Mouse (Mus musculus) CH12.LX (cell line): ENCODE measurements around the gene Rbms2. TPM values are rescaled to one million over a fixed set of nuclear protein-coding genes. Genes with fewer than 3 reads are reported as not detected.

Experiments
- DNase-seq: peaks from one replicate; pipeline ENCODE4 v3.0.0-alpha.2; 2013; ENCODE audit errors: extremely low read depth
- H3K27ac ChIP-seq: 2 replicates; pipeline ENCODE4 v1.5.1; 2012; ENCODE audit warnings: low read depth, mild to moderate bottlenecking, control low read depth, moderate library complexity; ENCODE audit not compliant: insufficient read depth
- H3K27me3 ChIP-seq: replicated peaks from 2 replicates; pipeline ENCODE3; 2012; ENCODE audit warnings: inconsistent platforms
- H3K36me3 ChIP-seq, 2 experiments: replicated peaks in 1 of 2; 2 replicates each; pipeline versions ENCODE3 to v1.6.1; 2012; ENCODE audit warnings: inconsistent platforms in 1 of 2, low read length in 1 of 2, mild to moderate bottlenecking in 1 of 2, mixed read lengths in 1 of 2, moderate library complexity in 1 of 2; ENCODE audit not compliant: control insufficient read depth in 1 of 2, insufficient read depth in 1 of 2
- H3K4me1 ChIP-seq, 2 experiments: 2 replicates each; pipeline ENCODE4 v1.6.1; 2012; ENCODE audit warnings: inconsistent platforms in 1 of 2, moderate library complexity in 1 of 2; ENCODE audit not compliant: insufficient read depth in 2 of 2, control insufficient read depth in 1 of 2
- H3K4me2 ChIP-seq: 2 replicates; pipeline ENCODE4 v1.6.1; 2012; ENCODE audit warnings: low read depth, mild to moderate bottlenecking, control low read depth; ENCODE audit not compliant: poor library complexity, insufficient read depth, severe bottlenecking
- H3K4me3 ChIP-seq, 3 experiments: fragments of 150-350 bp in 1 of 3; sonication (generic) in 1 of 3; replicated peaks in 1 of 3; 2 replicates each; pipeline versions ENCODE3 to v1.5.1; 2011 to 2012; ENCODE audit warnings: low read depth in 2 of 3, low read length in 2 of 3, mild to moderate bottlenecking in 2 of 3, moderate library complexity in 2 of 3, control low read depth in 1 of 3, improper control_type of control experiment in 1 of 3, inconsistent platforms in 1 of 3, mixed read lengths in 1 of 3; ENCODE audit not compliant: poor library complexity in 1 of 3
- H3K79me2 ChIP-seq: replicated peaks from 2 replicates; pipeline ENCODE4 v1.6.1; 2012; ENCODE audit warnings: mild to moderate bottlenecking, moderate library complexity; ENCODE audit not compliant: control insufficient read depth, poor library complexity, insufficient read depth, severe bottlenecking; ENCODE audit errors: extremely low read depth
- H3K9ac ChIP-seq: 2 replicates; pipeline ENCODE4 v1.6.1; 2012; ENCODE audit warnings: low read depth, mild to moderate bottlenecking, control low read depth, moderate library complexity; ENCODE audit not compliant: insufficient read depth
- H3K9me3 ChIP-seq: replicated peaks from 2 replicates; pipeline ENCODE3; 2012; ENCODE audit warnings: low read length, inconsistent platforms, mixed read lengths
- CHD2 ChIP-seq: IDR thresholded peaks from 2 replicates; pipeline ENCODE4 v1.6.1; 2011; ENCODE audit warnings: low read length, improper control_type of control experiment
- CTCF ChIP-seq, 2 experiments: IDR thresholded peaks in 1 of 2; conservative IDR thresholded peaks in 1 of 2; 2 replicates each; pipeline ENCODE4 v1.5.1; 2011 to 2012; ENCODE audit warnings: low read depth in 2 of 2, low read length in 2 of 2, improper control_type of control experiment in 1 of 2, inconsistent platforms in 1 of 2, mild to moderate bottlenecking in 1 of 2, moderate library complexity in 1 of 2
- EP300 ChIP-seq: IDR thresholded peaks from 2 replicates; pipeline ENCODE4 v1.6.1; 2011; ENCODE audit warnings: low read length, improper control_type of control experiment
- ETS1 ChIP-seq: conservative IDR thresholded peaks from 2 replicates; pipeline ENCODE4 v1.6.1; 2012; ENCODE audit warnings: low read depth, mild to moderate bottlenecking, inconsistent platforms, low read length, improper control_type of control experiment, moderate library complexity
- HCFC1 ChIP-seq: IDR thresholded peaks from 2 replicates; pipeline ENCODE4 v1.6.1; 2012; ENCODE audit warnings: low read depth, mild to moderate bottlenecking, inconsistent platforms, low read length, improper control_type of control experiment
- IRF4 ChIP-seq: IDR thresholded peaks from 2 replicates; pipeline ENCODE4 v1.6.1; 2014; ENCODE audit warnings: low read depth, mild to moderate bottlenecking, inconsistent platforms, low read length, improper control_type of control experiment
- JUN ChIP-seq: IDR thresholded peaks from 2 replicates; pipeline ENCODE4 v1.6.1; 2011; ENCODE audit warnings: low read depth, mild to moderate bottlenecking, low read length, improper control_type of control experiment, moderate library complexity; ENCODE audit not compliant: insufficient read depth
- JUND ChIP-seq: conservative IDR thresholded peaks from 2 replicates; pipeline ENCODE4 v1.6.1; 2011; ENCODE audit warnings: low read depth, low read length, improper control_type of control experiment
- KAT2A ChIP-seq: IDR thresholded peaks from 2 replicates; pipeline ENCODE4 v1.6.1; 2012; ENCODE audit warnings: low read length, improper control_type of control experiment, inconsistent platforms; ENCODE audit not compliant: insufficient replicate concordance
- MAFK ChIP-seq: IDR thresholded peaks from 2 replicates; pipeline ENCODE4 v1.6.1; 2011; ENCODE audit warnings: low read length, improper control_type of control experiment; ENCODE audit not compliant: insufficient replicate concordance
- MAX ChIP-seq: IDR thresholded peaks from 2 replicates; pipeline ENCODE4 v1.6.1; 2011; ENCODE audit warnings: low read length, improper control_type of control experiment
- MAZ ChIP-seq: IDR thresholded peaks from 2 replicates; pipeline ENCODE4 v1.6.1; 2012; ENCODE audit warnings: low read depth, mild to moderate bottlenecking, inconsistent platforms, low read length, improper control_type of control experiment, moderate library complexity
- MEF2A ChIP-seq: IDR thresholded peaks from 2 replicates; pipeline ENCODE4 v1.6.1; 2014; ENCODE audit warnings: low read depth, mild to moderate bottlenecking, inconsistent platforms, low read length, improper control_type of control experiment, borderline replicate concordance
- MXI1 ChIP-seq: IDR thresholded peaks from 2 replicates; pipeline ENCODE4 v1.6.1; 2011; ENCODE audit warnings: mild to moderate bottlenecking, low read depth, low read length, improper control_type of control experiment
- MYC ChIP-seq: IDR thresholded peaks from 2 replicates; pipeline ENCODE4 v1.6.1; 2011; ENCODE audit warnings: low read depth, mild to moderate bottlenecking, improper control_type of control experiment, low read length
- NELFE ChIP-seq: IDR thresholded peaks from 2 replicates; pipeline ENCODE4 v1.6.1; 2011; ENCODE audit warnings: low read depth, low read length, improper control_type of control experiment
- NRF1 ChIP-seq: IDR thresholded peaks from 2 replicates; pipeline ENCODE4 v1.6.1; 2014; ENCODE audit warnings: low read depth, mild to moderate bottlenecking, inconsistent platforms, low read length, improper control_type of control experiment, moderate library complexity
- PAX5 ChIP-seq: IDR thresholded peaks from 2 replicates; pipeline ENCODE4 v1.6.1; 2012; ENCODE audit warnings: low read length, inconsistent platforms, mixed read lengths
- RCOR1 ChIP-seq: conservative IDR thresholded peaks from 2 replicates; pipeline ENCODE4 v1.6.1; 2012; ENCODE audit warnings: low read depth, mild to moderate bottlenecking, inconsistent platforms, low read length, improper control_type of control experiment
- SIN3A ChIP-seq: IDR thresholded peaks from 2 replicates; pipeline ENCODE4 v1.6.1; 2012; ENCODE audit warnings: low read length, improper control_type of control experiment, inconsistent platforms
- SMC3 ChIP-seq: IDR thresholded peaks from 2 replicates; pipeline ENCODE4 v1.6.1; 2011; ENCODE audit warnings: low read depth, low read length, improper control_type of control experiment
- TCF12 ChIP-seq: IDR thresholded peaks from 2 replicates; pipeline ENCODE4 v1.6.1; 2014; ENCODE audit warnings: low read depth, mild to moderate bottlenecking, inconsistent platforms, low read length, improper control_type of control experiment
- USF2 ChIP-seq: conservative IDR thresholded peaks from 2 replicates; pipeline ENCODE4 v1.6.1; 2011; ENCODE audit warnings: low read depth, low read length, improper control_type of control experiment
- ZC3H11A ChIP-seq: IDR thresholded peaks from 2 replicates; pipeline ENCODE4 v1.6.1; 2012; ENCODE audit warnings: low read depth, mild to moderate bottlenecking, inconsistent platforms, low read length, improper control_type of control experiment
- ZKSCAN1 ChIP-seq: IDR thresholded peaks from 2 replicates; pipeline ENCODE4 v1.6.1; 2012; ENCODE audit warnings: low read depth, inconsistent platforms, low read length, improper control_type of control experiment, borderline replicate concordance
- ZNF384 ChIP-seq: IDR thresholded peaks from 2 replicates; pipeline ENCODE4 v1.6.1; 2012; ENCODE audit warnings: low read depth, low read length, improper control_type of control experiment, inconsistent platforms
- dilution Hi-C: fragments of 300-500 bp; cut with MboI; formaldehyde crosslinking; loops from 2 replicates; pipeline ENCODE4 v1.14.3; 2020; ENCODE audit warnings: low sequenced_read_pairs; ENCODE audit not compliant: extremely low pct_unique_long_range_greater_than_20kb, extremely low pct_ligation_motif_present
- in situ Hi-C: fragments of 300-500 bp; cut with MboI; formaldehyde crosslinking; loops from 3 replicates; pipeline ENCODE4 v1.14.3; 2019; ENCODE audit warnings: low sequenced_read_pairs, low pct_ligation_motif_present, low pct_unique_long_range_greater_than_20kb, mixed read lengths
- polyA plus RNA-seq: library from polyadenylated mRNA; unstranded; fragments of >175 nt; gene quantifications from 2 replicates; pipeline ENCODE4 v1.2.1, GENCODE M21; 2012; ENCODE audit warnings: low read depth; ENCODE audit not compliant: insufficient read length
- total RNA-seq, 2 experiments: library from RNA; depleted of rRNA; stranded (reverse); fragments of 300-350 nt in 1 of 2; fragments of >200 nt in 1 of 2; gene quantifications; 2 replicates each; pipeline ENCODE4 v1.2.3; 2012 to 2014

The Rbms2 gene
- total and polyA plus RNA-seq, 3 experiments = 9.1 to 36.6 (median 9.8) TPM

GRCm38 (mm10) chr10:128143659-128144058 is 36.4 kb downstream of the Rbms2 start:
- Histone ChIP-seq H3K79me2 (no peaks in the 10 kb centered on the region), H3K4me3 (no peak overlapping the region), H3K27me3 (no peaks in the 10 kb centered on the region), H3K27ac (no peak overlapping the region), H3K4me1 (peaks cover 0 to under 1% of the 10 kb centered on the region in 2 experiments; a peak in 2 of 4 replicates), H3K9me3 (no peaks in the 10 kb centered on the region)
- in situ Hi-C loops = loop anchor here (10.0 kb wide), 1 partner anchor 49 kb away; the partner anchor contains the start of gene Baz2a
- no peak for TF ChIP-seq ETS1
- no peak for TF ChIP-seq CHD2
- TF ChIP-seq TCF12 = no peak
- TF ChIP-seq CTCF (conservative IDR thresholded peaks at IDR 0.05 in 1 of 2, IDR thresholded peaks at IDR 0.05 in 1 of 2; ENCODE audit: low read depth in 2 of 2, low read length in 2 of 2) = no peak
- no peak for TF ChIP-seq PAX5
- no peak for TF ChIP-seq EP300
- no peak for TF ChIP-seq MXI1
- TF ChIP-seq HCFC1 = no peak
- no peak for TF ChIP-seq USF2
- TF ChIP-seq JUN = no peak
- no peak for TF ChIP-seq RCOR1
- TF ChIP-seq JUND = no peak
- no peak for TF ChIP-seq ZNF384
- TF ChIP-seq NELFE = no peak
- TF ChIP-seq, all 38 proteins: peak for 0
- Histone ChIP-seq H3K4me2 (no peak overlapping the region), H3K36me3 (peaks cover 21 to 70% of the 10 kb centered on the region in 2 experiments), H3K9ac (no peak overlapping the region)
- DNase-seq = no peak
- dilution Hi-C loops = no loop called here

- H3K9me3 ChIP-seq = no peaks in the 10 kb centered on the region
- no peaks in the 10 kb centered on the region for H3K79me2 ChIP-seq
- H3K36me3 ChIP-seq = peaks cover 29 to 78% of the 10 kb centered on the region in 2 experiments
- H3K27ac ChIP-seq = no peak overlapping the region
- H3K4me1 ChIP-seq = no peaks in the 10 kb centered on the region
- TF ChIP-seq PAX5 (no peak), MAFK (no peak), SIN3A (no peak), IRF4 (no peak), CTCF (conservative IDR thresholded peaks at IDR 0.05 in 1 of 2, IDR thresholded peaks at IDR 0.05 in 1 of 2; ENCODE audit: low read depth in 2 of 2, low read length in 2 of 2) (peak in 1 of 2 experiments; percentile 29; a peak in 1 of 4 replicates), MAX (no peak), JUND (no peak), NRF1 (no peak), MEF2A (no peak), ZKSCAN1 (no peak), ZNF384 (no peak), ZC3H11A (no peak), SMC3 (peak; percentile 23; the same call in 1 of the 2 replicates), KAT2A (no peak), MAZ (no peak), JUN (no peak), HCFC1 (no peak), MYC (no peak)
- H3K4me2 ChIP-seq = no peak overlapping the region
- in situ Hi-C loops = loop anchor here (10.0 kb wide), 1 partner anchor 47 kb away; the partner anchor contains the start of gene Baz2a
- no peak for DNase-seq
- H3K9ac ChIP-seq = no peak overlapping the region
- no peaks in the 10 kb centered on the region for H3K27me3 ChIP-seq
- dilution Hi-C loops = no loop called here
- H3K4me3 ChIP-seq = no peak overlapping the region
Measured at GRCm38 (mm10) chr10:128142165-128142564, 37.9 kb downstream of the Rbms2 start.
